Mouse (Mus musculus) kidney, embryonic 16.5 days (tissue): ENCODE measurements around the gene Tmem266. TPM values are rescaled to one million over a fixed set of nuclear protein-coding genes. Genes with fewer than 3 reads are reported as not detected.

Source experiments
- ATAC-seq: fragments of 200-750 bp; cut with Nextera tagmentation; 2 replicates; pipeline ENCODE4 v1.8.0; 2017; ENCODE audit warnings: moderate TSS enrichment; ENCODE audit not compliant: low FRiP score, low TSS enrichment
- H3K27ac ChIP-seq: fragments of 300-500 bp; sonication (generic); 2 replicates; pipeline ENCODE4 v1.5.1; 2014; ENCODE audit warnings: low read length
- H3K27me3 ChIP-seq: fragments of 300-500 bp; sonication (generic); 2 replicates; pipeline ENCODE4 v1.6.1; 2014; ENCODE audit warnings: low read length, control low read depth, mixed read lengths; ENCODE audit not compliant: insufficient read depth
- H3K36me3 ChIP-seq: fragments of 300-500 bp; sonication (generic); 2 replicates; pipeline ENCODE4 v1.6.1; 2014; ENCODE audit warnings: low read length, control low read depth, mixed read lengths; ENCODE audit not compliant: insufficient read depth
- H3K4me1 ChIP-seq: fragments of 300-500 bp; sonication (generic); 2 replicates; pipeline ENCODE4 v1.6.1; 2014; ENCODE audit warnings: low read length, control low read depth, mixed read lengths; ENCODE audit not compliant: insufficient read depth
- H3K4me2 ChIP-seq: fragments of 300-500 bp; sonication (generic); replicated peaks from 2 replicates; pipeline ENCODE4 v1.6.1; 2014; ENCODE audit warnings: low read depth, low read length
- H3K4me3 ChIP-seq: fragments of 300-500 bp; sonication (generic); 2 replicates; pipeline ENCODE4 v1.5.1; 2014; ENCODE audit warnings: mild to moderate bottlenecking, low read length
- H3K9ac ChIP-seq: fragments of 300-500 bp; sonication (generic); replicated peaks from 2 replicates; pipeline ENCODE4 v1.6.1; 2014; ENCODE audit warnings: low read length
- H3K9me3 ChIP-seq: fragments of 300-500 bp; sonication (generic); 2 replicates; pipeline ENCODE4 v1.6.1; 2016; ENCODE audit warnings: low read length, control low read depth
- WGBS: fragments of 180-500 bp; shearing (Covaris S2); extraction: QIAGEN DNeasy Blood & Tissue Kit; methylation state at CpG from one replicate; pipeline ENCODE4 v1.1.7; 2014; 5-methylcytosine and 5-hydroxymethylcytosine counted together
- polyA plus RNA-seq: library from polyadenylated mRNA; unstranded; fragments of >200 nt; fragmentation: Nextera tagmentation; extraction: Ambion mirVana; gene quantifications from 2 replicates; pipeline ENCODE4 v1.2.1, GENCODE M21; 2015

The Tmem266 gene
- polyA plus RNA-seq, 1 experiment from 2014 or later = 0.47 TPM

- Histone ChIP-seq H3K4me2 (no peak overlapping the region), H3K9ac (no peak overlapping the region), H3K36me3 (peaks cover 4% of the 10 kb centered on the region; the same call in 1 of the 2 replicates), H3K27ac (no peak overlapping the region), H3K27me3 (no peaks in the 10 kb centered on the region), H3K4me3 (no peak overlapping the region), H3K4me1 (no peaks in the 10 kb centered on the region), H3K9me3 (no peaks in the 10 kb centered on the region)
- 65% methylated on average over 1 of the region's 1 CpGs for WGBS
- no peak for ATAC-seq
Observed at GRCm38 (mm10) chr9:55476084-55476483, 149.4 kb downstream of the Tmem266 start.

GRCm38 (mm10) chr9:55478699-55479098 lies 152.0 kb downstream of the Tmem266 start:
- Histone ChIP-seq H3K4me1 (no peaks in the 10 kb centered on the region), H3K9me3 (no peaks in the 10 kb centered on the region), H3K36me3 (peaks cover 4% of the 10 kb centered on the region; the same call in 1 of the 2 replicates), H3K4me2 (no peak overlapping the region), H3K4me3 (no peak overlapping the region), H3K27me3 (no peaks in the 10 kb centered on the region), H3K27ac (no peak overlapping the region), H3K9ac (no peak overlapping the region)
- ATAC-seq = no peak

- Histone ChIP-seq H3K9me3 (no peaks in the 10 kb centered on the region), H3K4me1 (no peaks in the 10 kb centered on the region), H3K27me3 (no peaks in the 10 kb centered on the region), H3K27ac (no peak overlapping the region), H3K9ac (no peak overlapping the region), H3K4me2 (no peak overlapping the region), H3K4me3 (no peak overlapping the region), H3K36me3 (peaks cover 4% of the 10 kb centered on the region; the same call in 1 of the 2 replicates)
- WGBS = 39% methylated on average over 2 of the region's 2 CpGs
- ATAC-seq = peak; percentile 46; the same call in 1 of the 2 replicates
Observed at GRCm38 (mm10) chr9:55482116-55482515, 155.4 kb downstream of the Tmem266 start.

Other genes with a start within 250 kb of the Tmem266 start
- 15.0 and 29.2 TPM in 2 replicates for gene Ube2q2, start 178.1 kb upstream of the Tmem266 start, polyA plus RNA-seq
- 69.5 and 73.4 TPM in 2 replicates for gene Fbxo22, start 118.0 kb upstream of the Tmem266 start, polyA plus RNA-seq
- 0.71 and 0.95 TPM in 2 replicates for gene Nrg4, start 69 bp upstream of the Tmem266 start, polyA plus RNA-seq
- 226 and 242 TPM in 2 replicates for gene Etfa, start 185.3 kb downstream of the Tmem266 start, polyA plus RNA-seq
- not detected in 2 replicates for gene Isl2, start 211.8 kb downstream of the Tmem266 start, polyA plus RNA-seq